Mouse (Mus musculus) forebrain, embryonic 10.5 days (tissue): ENCODE data around the gene Spn. TPM values are rescaled to one million over a fixed set of nuclear protein-coding genes. Genes with fewer than 3 reads are reported as not detected.
A peak's percentile ranks its signal among the peaks of the same experiment; 100 is the strongest.

Source experiments
- DNase-seq: peaks from one replicate; pipeline ENCODE4 v3.0.0-alpha.2; 2017; ENCODE audit warnings: low spot score; ENCODE audit errors: extremely low spot score
- H3K27ac ChIP-seq: fragments of 300-500 bp; sonication (generic); 2 replicates; pipeline ENCODE4 v1.5.1; 2016; ENCODE audit warnings: mild to moderate bottlenecking
- H3K27me3 ChIP-seq: fragments of 300-500 bp; sonication (generic); 2 replicates; pipeline ENCODE4 v1.6.1; 2016; ENCODE audit warnings: mild to moderate bottlenecking; ENCODE audit not compliant: poor library complexity, severe bottlenecking
- H3K36me3 ChIP-seq: fragments of 300-500 bp; sonication (generic); replicated peaks from 2 replicates; pipeline ENCODE4 v1.6.1; 2016; ENCODE audit warnings: mild to moderate bottlenecking, moderate library complexity
- H3K4me1 ChIP-seq: fragments of 300-500 bp; sonication (generic); 2 replicates; pipeline ENCODE4 v1.6.1; 2016
- H3K4me3 ChIP-seq: fragments of 300-500 bp; sonication (generic); 2 replicates; pipeline ENCODE4 v1.5.1; 2016; ENCODE audit warnings: mild to moderate bottlenecking, moderate library complexity
- H3K9me3 ChIP-seq: fragments of 300-500 bp; sonication (generic); 2 replicates; pipeline ENCODE4 v1.6.1; 2016; ENCODE audit warnings: mild to moderate bottlenecking, moderate library complexity
- WGBS: fragments of 180-500 bp; shearing (Covaris S2); methylation state at CpG from one replicate; pipeline ENCODE4 v1.1.7; 2016; 5-methylcytosine and 5-hydroxymethylcytosine counted together
- polyA plus RNA-seq: library from polyadenylated mRNA; unstranded; fragments of >200 nt; fragmentation: Nextera tagmentation; extraction: Ambion mirVana; gene quantifications from 2 replicates; pipeline ENCODE4 v1.2.1, GENCODE M21; 2016

Gene Spn
- polyA plus RNA-seq, 1 experiment from 2014 or later, result 0.07 TPM

GRCm38 (mm10) chr7:127112921-127113597, 24.6 kb downstream of the Spn start:
- no peaks in the 10 kb centered on the region for H3K36me3 ChIP-seq
- no peaks in the 10 kb centered on the region for H3K9me3 ChIP-seq
- H3K4me1 ChIP-seq, result peaks cover 25% of the 10 kb centered on the region
- 61% methylated on average over 9 of the region's 9 CpGs for WGBS
- H3K27ac ChIP-seq, result no peak overlapping the region
- no peak overlapping the region for H3K4me3 ChIP-seq
- no peak for DNase-seq
- no peaks in the 10 kb centered on the region for H3K27me3 ChIP-seq

DNA sequence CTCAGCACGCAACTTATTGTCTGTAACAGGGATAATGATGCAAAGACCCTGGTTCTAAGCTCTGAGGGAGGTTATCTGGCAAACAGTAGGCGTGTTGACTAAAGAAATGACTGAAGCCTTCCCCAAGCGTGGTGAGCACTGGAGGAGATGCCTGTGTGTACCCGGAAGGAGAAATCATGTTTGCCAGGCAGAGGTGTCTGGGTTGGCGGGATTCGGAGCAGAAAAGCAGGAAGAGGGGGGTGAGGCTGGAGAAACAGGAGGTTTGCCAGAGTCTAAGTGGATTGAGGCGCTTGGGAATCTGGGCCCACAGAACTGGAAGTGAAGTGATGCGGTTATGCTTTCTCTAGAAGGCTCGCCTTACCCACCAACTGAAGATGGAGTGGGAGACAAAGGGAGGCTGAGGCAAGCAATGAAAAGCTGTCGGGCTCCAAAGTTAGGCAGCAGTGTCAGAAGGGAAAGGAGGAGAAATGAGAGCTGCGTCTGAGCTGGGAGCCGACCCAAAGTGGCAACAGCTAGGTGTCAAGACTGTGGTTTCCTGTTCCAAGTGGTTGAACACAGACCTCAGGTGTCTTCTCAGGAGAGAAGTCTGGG, 25.3 kb downstream of the Spn start:
- Histone ChIP-seq H3K4me1 (peaks cover 18% of the 10 kb centered on the region), H3K9me3 (no peaks in the 10 kb centered on the region), H3K27ac (no peak overlapping the region), H3K4me3 (no peak overlapping the region), H3K36me3 (no peaks in the 10 kb centered on the region), H3K27me3 (no peaks in the 10 kb centered on the region)
- 82% methylated on average over 12 of the region's 12 CpGs for WGBS
- DNase-seq, result no peak

DNA sequence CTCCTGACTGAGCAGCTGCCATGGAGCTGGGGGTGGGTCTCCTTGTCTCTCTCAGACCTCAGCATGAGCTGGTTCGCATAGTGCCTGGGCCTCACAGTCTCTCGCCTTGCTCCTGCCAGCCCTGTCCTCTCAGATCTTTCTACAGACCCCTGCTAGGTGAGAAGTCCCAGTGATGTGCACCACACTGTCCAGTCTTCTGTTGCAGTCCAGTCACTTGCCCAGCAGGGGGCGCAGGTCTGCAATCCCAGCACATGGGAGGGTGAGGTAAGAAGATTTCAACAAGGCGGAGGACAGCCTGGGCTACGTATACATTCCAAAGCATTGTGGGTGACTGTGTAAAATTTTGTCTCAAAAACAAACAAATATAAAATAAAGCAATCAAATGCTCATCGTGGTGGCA, 26.2 kb downstream of the Spn start:
- Histone ChIP-seq H3K27ac (no peak overlapping the region), H3K4me1 (peaks cover 16% of the 10 kb centered on the region), H3K4me3 (no peak overlapping the region), H3K36me3 (no peaks in the 10 kb centered on the region), H3K27me3 (no peaks in the 10 kb centered on the region), H3K9me3 (no peaks in the 10 kb centered on the region)
- DNase-seq, result peak; percentile 61
- 52% methylated on average over 6 of the region's 6 CpGs for WGBS

- peaks cover 15% of the 10 kb centered on the region for H3K4me1 ChIP-seq
- 56% methylated on average over 18 of the region's 18 CpGs for WGBS
- H3K9me3 ChIP-seq, result no peaks in the 10 kb centered on the region
- DNase-seq, result peak; percentile 74
- H3K4me3 ChIP-seq, result no peak overlapping the region
- no peak overlapping the region for H3K27ac ChIP-seq
- H3K36me3 ChIP-seq, result no peaks in the 10 kb centered on the region
- H3K27me3 ChIP-seq, result no peaks in the 10 kb centered on the region
Observed at GRCm38 (mm10) chr7:127110239-127111007, 27.2 kb downstream of the Spn start.

DNA sequence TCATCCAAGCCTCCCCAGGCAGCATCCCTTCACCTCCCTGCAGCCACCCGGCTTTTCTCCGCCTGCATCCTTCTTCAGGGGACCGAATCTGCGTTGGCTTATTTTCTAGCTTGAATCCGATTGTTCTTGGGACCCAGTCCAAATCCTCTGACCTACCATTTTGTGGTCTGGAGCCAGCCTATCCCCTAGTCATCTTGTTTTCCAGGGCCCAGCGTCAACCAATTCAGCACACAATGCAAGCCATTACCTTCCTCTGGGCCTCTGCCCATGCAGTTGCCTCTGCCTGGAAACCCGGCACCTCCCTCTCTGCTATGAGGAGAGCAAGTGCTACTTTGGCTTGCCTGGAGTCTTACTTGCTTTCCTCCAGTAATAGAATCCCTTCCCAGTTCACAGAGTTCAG, 32.1 kb downstream of the Spn start:
- Histone ChIP-seq H3K4me1 (peaks cover 20% of the 10 kb centered on the region), H3K9me3 (no peaks in the 10 kb centered on the region), H3K27me3 (no peaks in the 10 kb centered on the region), H3K27ac (peak overlapping the region; percentile 86), H3K4me3 (no peak overlapping the region), H3K36me3 (no peaks in the 10 kb centered on the region)
- whole genome bisulfite sequencing, result 76% methylated on average over 7 of the region's 7 CpGs
- no peak for DNase-seq

GRCm38 (mm10) chr7:127104560-127105332, 32.9 kb downstream of the Spn start:
- Histone ChIP-seq H3K27ac (peak overlapping the region; percentile 86), H3K27me3 (no peaks in the 10 kb centered on the region), H3K36me3 (no peaks in the 10 kb centered on the region), H3K4me1 (peaks cover 16% of the 10 kb centered on the region), H3K9me3 (no peaks in the 10 kb centered on the region), H3K4me3 (peak overlapping the region; percentile 47)
- WGBS, result 16% methylated on average over 17 of the region's 17 CpGs
- DNase-seq, result peak; percentile 79

DNA sequence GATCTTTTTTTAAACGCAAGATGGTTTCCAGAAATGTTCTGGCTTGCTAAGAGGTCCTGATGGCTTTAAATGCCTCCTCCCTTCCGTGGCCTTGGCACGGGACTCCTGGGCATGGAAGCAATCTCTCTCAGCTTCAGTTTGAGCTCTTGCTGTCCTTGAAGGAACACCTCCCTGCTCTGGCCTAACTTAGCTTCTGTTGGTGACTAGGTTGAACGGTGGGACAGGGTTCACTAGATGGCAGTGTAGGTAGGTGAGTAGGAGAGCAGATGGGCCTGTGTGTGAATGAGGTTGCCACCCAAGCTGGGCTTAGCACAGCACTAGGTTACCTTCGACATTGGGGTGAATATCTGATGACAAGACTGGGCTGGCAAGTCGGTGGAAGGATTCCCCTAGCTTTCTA, 33.7 kb downstream of the Spn start:
- no peak for DNase-seq
- 69% methylated on average over 6 of the region's 6 CpGs for WGBS
- no peaks in the 10 kb centered on the region for H3K9me3 ChIP-seq
- no peak overlapping the region for H3K4me3 ChIP-seq
- H3K27me3 ChIP-seq, result no peaks in the 10 kb centered on the region
- no peaks in the 10 kb centered on the region for H3K36me3 ChIP-seq
- H3K4me1 ChIP-seq, result peaks cover 16% of the 10 kb centered on the region
- H3K27ac ChIP-seq, result peak overlapping the region; percentile 86

GRCm38 (mm10) chr7:127102148-127102547, 35.5 kb downstream of the Spn start:
- Histone ChIP-seq H3K27me3 (no peaks in the 10 kb centered on the region), H3K36me3 (no peaks in the 10 kb centered on the region), H3K4me1 (peaks cover 16% of the 10 kb centered on the region), H3K9me3 (no peaks in the 10 kb centered on the region), H3K4me3 (no peak overlapping the region), H3K27ac (no peak overlapping the region)
- DNase-seq, result no peak
- 84% methylated on average over 6 of the region's 6 CpGs for WGBS

DNA sequence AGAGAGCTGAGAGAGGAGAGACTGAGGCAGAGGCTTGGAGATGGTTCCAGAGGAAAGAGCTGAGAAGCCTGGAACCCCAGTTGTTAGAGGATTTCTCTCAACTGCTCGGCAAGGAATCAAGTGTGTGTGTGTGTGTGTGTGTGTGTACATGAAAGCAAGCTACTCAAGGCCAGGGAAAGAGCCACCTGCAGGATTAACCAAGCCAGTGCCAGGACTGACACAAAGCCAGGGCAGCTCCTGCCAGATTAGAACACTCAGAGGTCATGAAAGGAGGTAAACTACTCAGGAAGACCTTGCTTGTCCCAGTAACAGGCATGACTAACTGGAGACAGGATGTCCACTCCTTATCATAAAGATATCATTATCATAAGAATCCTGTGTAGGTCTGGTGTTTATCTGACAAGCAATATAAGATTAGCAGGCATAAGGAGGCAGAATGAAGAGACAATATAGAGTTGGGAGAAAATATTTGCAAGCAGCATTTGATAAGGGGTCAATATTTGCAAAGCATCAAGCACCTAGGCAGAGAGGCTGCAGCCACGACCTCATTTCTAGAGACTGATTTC, 36.1 kb downstream of the Spn start:
- 50% methylated on average over 2 of the region's 2 CpGs for WGBS
- peaks cover 16% of the 10 kb centered on the region for H3K4me1 ChIP-seq

GRCm38 (mm10) chr7:127099528-127099927, 38.1 kb downstream of the Spn start:
- Histone ChIP-seq H3K9me3 (no peaks in the 10 kb centered on the region), H3K27ac (no peak overlapping the region), H3K4me1 (peaks cover 6% of the 10 kb centered on the region), H3K27me3 (no peaks in the 10 kb centered on the region), H3K36me3 (no peaks in the 10 kb centered on the region), H3K4me3 (no peak overlapping the region)
- 87% methylated on average over 4 of the region's 4 CpGs for WGBS
- no peak for DNase-seq

More for the DNA sequence above, 36.1 kb downstream of the Spn start:
- Histone ChIP-seq H3K27me3 (no peaks in the 10 kb centered on the region), H3K27ac (no peak overlapping the region), H3K36me3 (no peaks in the 10 kb centered on the region), H3K9me3 (no peaks in the 10 kb centered on the region), H3K4me3 (no peak overlapping the region)
- no peak for DNase-seq

- H3K9me3 ChIP-seq, result no peaks in the 10 kb centered on the region
- no peaks in the 10 kb centered on the region for H3K27me3 ChIP-seq
- H3K4me3 ChIP-seq, result no peak overlapping the region
- no peaks in the 10 kb centered on the region; the same call in 1 of the 2 replicates for H3K4me1 ChIP-seq
- H3K27ac ChIP-seq, result no peak overlapping the region
- 90% methylated on average over 4 of the region's 4 CpGs for WGBS
- no peak for DNase-seq
- H3K36me3 ChIP-seq, result no peaks in the 10 kb centered on the region
Observed at GRCm38 (mm10) chr7:127098950-127099349, 38.7 kb downstream of the Spn start.

DNA sequence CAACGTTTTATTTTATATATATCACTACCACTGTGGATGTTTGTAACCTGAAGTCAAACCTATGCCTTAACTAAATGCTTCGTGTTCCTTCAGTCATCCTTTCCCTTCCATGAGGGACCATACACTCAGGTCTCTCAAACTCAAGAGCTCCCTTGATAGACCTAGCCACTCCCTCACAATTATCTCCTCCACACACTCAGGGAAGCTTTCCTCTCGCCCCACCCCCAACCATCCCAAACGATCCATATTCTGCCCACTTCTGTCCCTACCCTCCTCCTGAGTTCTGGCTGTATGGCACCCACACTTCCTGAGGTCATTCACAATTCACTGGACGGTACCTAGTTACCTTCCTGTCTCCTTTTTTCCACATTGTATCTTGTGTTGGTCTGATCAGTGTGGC, 39.1 kb downstream of the Spn start:
- Histone ChIP-seq H3K27me3 (no peaks in the 10 kb centered on the region), H3K4me1 (no peaks in the 10 kb centered on the region), H3K36me3 (no peaks in the 10 kb centered on the region), H3K27ac (no peak overlapping the region), H3K4me3 (no peak overlapping the region), H3K9me3 (no peaks in the 10 kb centered on the region)
- DNase-seq, result no peak
- 91% methylated on average over 5 of the region's 5 CpGs for WGBS
